Mouse (Mus musculus): ENCODE results near the gene Ndc80. TPM values are rescaled to one million over a fixed set of nuclear protein-coding genes. Genes with fewer than 3 reads are reported as not detected.
A peak's percentile ranks its signal among the peaks of the same experiment; 100 is the strongest.
"Not testable (repeated sequence)": the region's sequence is repeated elsewhere in the genome, so short reads cannot be mapped to it uniquely, and the experiment has no call there.

Gene Ndc80
- total and polyA plus RNA-seq, 3 experiments, result 24.4 to 44.5 (median 41.8) TPM

GRCm38 (mm10) chr17:71537164-71537563, 10.5 kb upstream of the Ndc80 start:
- Histone ChIP-seq H3K9me3 (replicated peaks; ENCODE audit: low read length) (no peaks in the 10 kb centered on the region), H3K79me2 (replicated peaks; ENCODE audit: control insufficient read depth, extremely low read depth, insufficient read depth, poor library complexity, severe bottlenecking) (no peaks in the 10 kb centered on the region), H3K27me3 (replicated peaks) (no peaks in the 10 kb centered on the region), H3K4me3 (replicated peaks in 1 of 3; ENCODE audit: low read depth in 2 of 3, low read length in 2 of 3, poor library complexity in 1 of 3) (no peak overlapping the region), H3K27ac (ENCODE audit: insufficient read depth, low read depth) (no peak overlapping the region), H3K9ac (ENCODE audit: insufficient read depth, low read depth) (no peak overlapping the region), H3K4me1 (ENCODE audit: control insufficient read depth in 1 of 2, insufficient read depth in 2 of 2) (peaks cover 0 to 7% of the 10 kb centered on the region in 2 experiments; a peak in 2 of 4 replicates), H3K4me2 (ENCODE audit: insufficient read depth, low read depth, poor library complexity, severe bottlenecking) (no peak overlapping the region), H3K36me3 (replicated peaks in 1 of 2; ENCODE audit: control insufficient read depth in 1 of 2, insufficient read depth in 1 of 2, low read length in 1 of 2) (no peaks in the 10 kb centered on the region)
- in situ Hi-C loops (cut with MboI; ENCODE audit: low pct_ligation_motif_present, low pct_unique_long_range_greater_than_20kb, low sequenced_read_pairs) (no loop called here), dilution Hi-C loops (cut with MboI; ENCODE audit: extremely low pct_ligation_motif_present, extremely low pct_unique_long_range_greater_than_20kb, low sequenced_read_pairs) (no loop called here)
- TF ChIP-seq UBTF (IDR thresholded peaks at IDR 0.05; ENCODE audit: low read depth, low read length) (no peak), ELF1 (IDR thresholded peaks at IDR 0.05; ENCODE audit: low read depth, low read length) (no peak), NRF1 (IDR thresholded peaks at IDR 0.05; ENCODE audit: low read depth, low read length) (no peak), MAX (IDR thresholded peaks at IDR 0.05; ENCODE audit: low read length) (no peak), NELFE (IDR thresholded peaks at IDR 0.05; ENCODE audit: low read depth, low read length) (no peak), RCOR1 (conservative IDR thresholded peaks at IDR 0.05; ENCODE audit: low read depth, low read length) (no peak), CHD2 (IDR thresholded peaks at IDR 0.05; ENCODE audit: low read length) (no peak), MAZ (IDR thresholded peaks at IDR 0.05; ENCODE audit: low read depth, low read length) (no peak), POLR2A (IDR thresholded peaks at IDR 0.05; ENCODE audit: low read depth, low read length) (no peak)
- DNase-seq (ENCODE audit: extremely low read depth), result no peak

DNA sequence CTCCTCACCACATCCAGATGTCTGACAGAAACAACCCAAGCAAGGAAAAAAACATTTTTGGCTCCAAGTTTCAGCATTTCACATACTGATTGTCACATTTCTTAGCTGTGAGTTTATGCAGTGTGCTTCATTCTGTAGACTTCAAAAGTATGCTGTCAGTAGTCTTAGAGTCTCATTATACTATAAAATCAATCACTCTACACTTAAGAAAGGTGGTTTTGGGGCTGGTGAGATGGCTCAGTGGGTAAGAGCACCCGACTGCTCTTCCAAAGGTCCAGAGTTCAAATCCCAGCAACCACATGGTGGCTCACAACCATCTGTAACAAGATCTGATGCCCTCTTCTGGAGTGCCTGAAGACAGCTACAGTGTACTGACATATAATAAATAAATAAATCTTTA, 8.9 kb upstream of the Ndc80 start:
- in situ Hi-C loops (cut with MboI; ENCODE audit: low pct_ligation_motif_present, low pct_unique_long_range_greater_than_20kb, low sequenced_read_pairs); dilution Hi-C loops (cut with MboI; ENCODE audit: extremely low pct_ligation_motif_present, extremely low pct_unique_long_range_greater_than_20kb, low sequenced_read_pairs): not testable (repeated sequence)

DNA sequence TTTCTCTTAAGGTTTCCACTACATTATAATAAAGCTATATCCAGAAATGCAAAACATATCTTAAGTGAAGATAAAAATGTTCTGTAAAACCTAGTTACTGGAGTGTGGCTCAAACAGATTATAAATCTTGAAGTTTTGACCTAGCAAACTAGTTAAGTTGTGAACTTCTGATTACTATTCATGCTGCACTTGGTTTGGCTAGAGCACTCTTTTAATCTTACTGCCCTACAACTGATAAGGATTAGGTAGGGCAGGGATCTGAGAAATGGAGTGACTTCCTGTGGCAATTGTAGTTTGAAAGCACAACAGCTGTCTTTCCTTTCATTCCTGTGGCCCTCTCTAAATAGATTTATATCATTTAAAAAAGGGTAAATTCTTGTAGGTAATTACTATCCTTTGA, 1.4 kb upstream of the Ndc80 start:
- TF ChIP-seq ELF1 (IDR thresholded peaks at IDR 0.05; ENCODE audit: low read depth, low read length), result no peak
- no peak for TF ChIP-seq TBP (conservative IDR thresholded peaks at IDR 0.05; ENCODE audit: low read depth, low read length)
- no peak for TF ChIP-seq ETS1 (conservative IDR thresholded peaks at IDR 0.05; ENCODE audit: low read depth, low read length)
- TF ChIP-seq E2F4 (IDR thresholded peaks at IDR 0.05; ENCODE audit: insufficient replicate concordance, low read depth, low read length), result no peak
- no peak for TF ChIP-seq ZNF384 (IDR thresholded peaks at IDR 0.05; ENCODE audit: low read depth, low read length)
- no peak for TF ChIP-seq USF2 (conservative IDR thresholded peaks at IDR 0.05; ENCODE audit: low read depth, low read length)
- no peak for TF ChIP-seq EP300 (IDR thresholded peaks at IDR 0.05; ENCODE audit: low read length)
- TF ChIP-seq NRF1 (IDR thresholded peaks at IDR 0.05; ENCODE audit: low read depth, low read length), result no peak
- TF ChIP-seq ZKSCAN1 (IDR thresholded peaks at IDR 0.05; ENCODE audit: borderline replicate concordance, low read depth, low read length), result no peak
- no peak for TF ChIP-seq MAX (IDR thresholded peaks at IDR 0.05; ENCODE audit: low read length)
- Histone ChIP-seq H3K27me3 (replicated peaks) (no peaks in the 10 kb centered on the region), H3K79me2 (replicated peaks; ENCODE audit: control insufficient read depth, extremely low read depth, insufficient read depth, poor library complexity, severe bottlenecking) (peaks cover 14% of the 10 kb centered on the region), H3K4me2 (ENCODE audit: insufficient read depth, low read depth, poor library complexity, severe bottlenecking) (no peak overlapping the region), H3K36me3 (replicated peaks in 1 of 2; ENCODE audit: control insufficient read depth in 1 of 2, insufficient read depth in 1 of 2, low read length in 1 of 2) (peaks cover 2 to 3% of the 10 kb centered on the region in 2 experiments), H3K9ac (ENCODE audit: insufficient read depth, low read depth) (no peak overlapping the region), H3K4me1 (ENCODE audit: control insufficient read depth in 1 of 2, insufficient read depth in 2 of 2) (peaks cover 0 to 14% of the 10 kb centered on the region in 2 experiments; a peak in 2 of 4 replicates), H3K9me3 (replicated peaks; ENCODE audit: low read length) (no peaks in the 10 kb centered on the region), H3K4me3 (replicated peaks in 1 of 3; ENCODE audit: low read depth in 2 of 3, low read length in 2 of 3, poor library complexity in 1 of 3) (no peak overlapping the region), H3K27ac (ENCODE audit: insufficient read depth, low read depth) (no peak overlapping the region)
- dilution Hi-C loops (cut with MboI; ENCODE audit: extremely low pct_ligation_motif_present, extremely low pct_unique_long_range_greater_than_20kb, low sequenced_read_pairs) (no loop called here), in situ Hi-C loops (cut with MboI; ENCODE audit: low pct_ligation_motif_present, low pct_unique_long_range_greater_than_20kb, low sequenced_read_pairs) (no loop called here)
- no peak for DNase-seq (ENCODE audit: extremely low read depth)

More for the DNA sequence above, 8.9 kb upstream of the Ndc80 start:
- DNase-seq (ENCODE audit: extremely low read depth); H3K27ac ChIP-seq (ENCODE audit: insufficient read depth, low read depth); H3K4me3 ChIP-seq (replicated peaks in 1 of 3; ENCODE audit: low read depth in 2 of 3, low read length in 2 of 3, poor library complexity in 1 of 3); H3K27me3 ChIP-seq (replicated peaks); H3K79me2 ChIP-seq (replicated peaks; ENCODE audit: control insufficient read depth, extremely low read depth, insufficient read depth, poor library complexity, severe bottlenecking); H3K36me3 ChIP-seq (replicated peaks in 1 of 2; ENCODE audit: control insufficient read depth in 1 of 2, insufficient read depth in 1 of 2, low read length in 1 of 2); H3K4me2 ChIP-seq (ENCODE audit: insufficient read depth, low read depth, poor library complexity, severe bottlenecking); H3K4me1 ChIP-seq (ENCODE audit: control insufficient read depth in 1 of 2, insufficient read depth in 2 of 2); H3K9ac ChIP-seq (ENCODE audit: insufficient read depth, low read depth); H3K9me3 ChIP-seq (replicated peaks; ENCODE audit: low read length): not testable (repeated sequence)
- TF ChIP-seq TBP (conservative IDR thresholded peaks at IDR 0.05; ENCODE audit: low read depth, low read length), result peak; percentile 56; the same call in 1 of the 2 replicates
